Mouse (Mus musculus) embryo, embryonic 11 days (tissue): ENCODE results near the gene Ddx5.
"Not testable (repeated sequence)": the region's sequence is repeated elsewhere in the genome, so short reads cannot be mapped to it uniquely, and the experiment has no call there.

Experiments used
- DNase-seq: peaks from one replicate; pipeline ENCODE4 v3.0.0-alpha.2; 2015

Gene Ddx5

GRCm38 (mm10) chr11:106760511-106760910, 28.5 kb downstream of the Ddx5 start:
- DNase-seq: no peak

- no peak for DNase-seq
Observed at GRCm38 (mm10) chr11:106759028-106759427, 30.0 kb downstream of the Ddx5 start.

GRCm38 (mm10) chr11:106755583-106755982, 33.4 kb downstream of the Ddx5 start:
- DNase-seq: no peak

- no peak for DNase-seq
Observed at GRCm38 (mm10) chr11:106753314-106753713, 35.7 kb downstream of the Ddx5 start.

DNA sequence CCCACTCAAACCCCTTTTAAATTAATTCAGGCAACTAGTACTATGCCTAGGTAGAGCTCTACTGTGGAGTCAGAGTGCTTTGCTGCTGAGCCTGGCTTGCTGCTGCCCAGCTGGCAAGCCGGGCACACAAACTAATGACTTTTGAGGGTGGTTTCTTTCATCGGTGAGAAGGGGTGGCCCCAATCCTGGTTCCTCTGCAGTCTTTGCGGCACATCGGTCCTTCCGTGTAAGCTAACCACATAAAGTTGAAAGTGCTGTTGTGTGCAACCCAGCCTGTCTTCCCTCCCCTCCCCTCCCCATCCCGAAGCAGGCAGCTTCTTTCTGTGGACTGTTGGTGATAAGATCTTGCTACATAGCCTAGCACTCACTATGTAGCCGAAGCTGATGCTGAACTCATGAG, 36.9 kb downstream of the Ddx5 start:
- no peak for DNase-seq

- DNase-seq: no peak
Observed at GRCm38 (mm10) chr11:106751039-106752018, 37.7 kb downstream of the Ddx5 start, which contains the start of gene Milr1. Milr1 (plus strand) TSS chr11:106751226.

DNA sequence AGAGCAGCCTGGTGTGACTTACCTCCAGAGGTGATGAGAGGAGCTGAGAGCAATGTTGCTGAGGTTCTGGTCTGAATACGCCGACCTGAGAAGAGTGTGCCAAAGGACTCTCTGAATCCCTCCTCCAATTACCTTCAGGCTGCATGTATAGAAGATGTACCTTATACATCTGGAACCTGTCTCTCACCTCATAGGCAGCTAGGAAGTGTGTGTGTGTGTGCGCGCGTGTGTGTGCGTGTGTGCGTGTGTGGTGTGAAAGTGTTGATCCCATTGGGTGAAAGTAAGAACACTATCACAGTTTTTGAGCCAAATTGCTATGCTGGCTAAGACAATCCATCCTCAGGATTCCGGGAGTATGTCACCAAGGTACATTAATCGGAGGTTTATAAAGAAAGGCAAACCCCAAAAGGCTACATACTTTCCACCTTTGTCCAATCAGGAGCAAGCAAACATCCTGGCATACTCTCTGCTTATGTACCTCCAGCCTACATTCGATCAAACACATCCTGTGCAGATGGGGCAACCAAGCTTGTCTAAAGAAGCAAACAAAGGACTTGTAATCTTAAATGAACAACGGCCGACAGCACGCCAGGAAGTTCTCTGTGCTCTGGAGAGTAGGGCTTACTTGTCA, 38.7 kb downstream of the Ddx5 start, which contains the start of gene Pecam1:
Gene Pecam1, minus strand, starts transcription at position 508 of the 631 bp plus-strand sequence.
- DNase-seq: no peak

- DNase-seq: not testable (repeated sequence)
Observed at GRCm38 (mm10) chr11:106749557-106750120, 39.3 kb downstream of the Ddx5 start.

- no peak for DNase-seq
Observed at GRCm38 (mm10) chr11:106744949-106745348, 44.0 kb downstream of the Ddx5 start.

DNA sequence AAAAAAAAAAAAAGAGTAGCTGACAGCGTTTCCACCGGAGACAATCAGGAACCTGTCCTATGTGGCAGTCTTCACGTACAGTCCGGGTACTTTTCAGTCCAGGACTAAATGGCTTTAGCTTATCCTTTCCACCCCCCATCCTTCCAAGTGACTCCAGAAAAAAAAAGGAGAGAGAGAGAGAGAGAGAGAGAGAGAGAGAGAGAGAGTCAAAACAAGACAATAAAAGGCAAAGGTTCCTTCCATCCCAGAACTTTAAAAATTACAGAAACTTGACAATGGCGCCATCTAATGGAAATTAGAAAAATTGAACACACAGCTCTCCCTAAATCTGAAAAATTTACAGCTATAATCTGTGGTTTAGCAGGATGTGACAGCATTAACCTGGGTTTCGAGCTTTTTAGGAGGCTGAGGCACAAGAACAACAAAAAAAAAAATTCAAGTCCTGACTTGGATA, 46.6 kb downstream of the Ddx5 start:
- peak; percentile 43 for DNase-seq

DNA sequence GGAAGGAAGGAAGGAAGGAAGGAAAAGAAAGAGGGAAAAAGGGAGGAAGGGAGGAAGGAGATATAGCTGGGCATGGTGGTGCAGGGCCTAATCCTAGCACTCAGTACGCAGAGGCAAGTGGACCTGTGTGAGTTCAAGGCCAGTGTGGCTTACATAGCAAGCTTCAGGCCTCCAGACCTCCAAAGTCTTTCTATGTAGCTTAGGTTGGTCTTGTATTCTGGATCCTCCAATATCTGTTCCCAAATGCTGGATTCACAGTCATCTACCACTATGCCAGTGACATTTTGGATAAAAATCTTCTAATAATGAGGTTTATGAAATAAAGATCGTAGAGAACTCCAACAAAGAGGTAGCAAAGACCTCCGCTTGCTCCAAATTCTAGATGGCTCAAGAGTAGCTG, 47.2 kb downstream of the Ddx5 start:
- no peak for DNase-seq

DNA sequence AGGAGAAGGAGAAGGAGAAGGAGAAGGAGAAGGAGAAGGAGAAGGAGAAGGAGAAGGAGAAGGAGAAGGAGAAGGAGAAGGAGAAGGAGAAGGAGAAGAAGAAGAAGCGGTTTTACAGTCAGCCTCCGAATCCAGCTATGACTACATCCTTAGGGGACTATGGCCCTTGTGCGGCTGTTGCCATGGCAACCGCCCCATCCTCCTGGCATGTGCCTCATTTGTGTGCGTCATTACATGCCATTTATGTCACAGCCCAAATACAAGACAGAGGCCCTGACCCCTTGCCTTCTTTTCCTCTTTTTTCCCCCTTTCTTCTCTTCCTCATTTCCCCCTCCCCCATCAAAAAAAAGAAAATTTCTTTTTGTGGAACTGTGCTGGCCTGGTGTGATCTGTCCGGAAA, 47.8 kb downstream of the Ddx5 start:
- peak; percentile 74 for DNase-seq

GRCm38 (mm10) chr11:106740724-106741123, 48.3 kb downstream of the Ddx5 start:
- DNase-seq: not testable (repeated sequence)

DNA sequence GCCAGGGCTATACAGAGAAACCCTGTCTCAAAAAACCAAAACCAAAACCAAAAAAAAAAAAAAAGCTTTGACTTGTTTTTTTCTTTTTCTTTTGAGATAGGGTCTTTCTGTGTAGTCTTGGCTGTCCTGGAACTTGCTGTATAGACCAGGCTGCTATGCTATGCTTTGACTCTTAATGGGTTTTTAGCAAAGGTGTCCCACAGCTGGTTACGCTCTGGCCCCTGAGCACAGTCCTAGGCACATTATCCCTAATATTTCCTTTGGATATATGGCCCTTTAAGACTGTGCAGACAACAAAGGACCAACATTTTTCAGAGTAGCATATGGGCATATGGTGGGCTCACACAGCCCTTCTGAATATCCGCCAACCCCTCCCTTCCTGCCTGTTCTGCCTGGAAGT, 49.9 kb downstream of the Ddx5 start:
- no peak for DNase-seq

DNA sequence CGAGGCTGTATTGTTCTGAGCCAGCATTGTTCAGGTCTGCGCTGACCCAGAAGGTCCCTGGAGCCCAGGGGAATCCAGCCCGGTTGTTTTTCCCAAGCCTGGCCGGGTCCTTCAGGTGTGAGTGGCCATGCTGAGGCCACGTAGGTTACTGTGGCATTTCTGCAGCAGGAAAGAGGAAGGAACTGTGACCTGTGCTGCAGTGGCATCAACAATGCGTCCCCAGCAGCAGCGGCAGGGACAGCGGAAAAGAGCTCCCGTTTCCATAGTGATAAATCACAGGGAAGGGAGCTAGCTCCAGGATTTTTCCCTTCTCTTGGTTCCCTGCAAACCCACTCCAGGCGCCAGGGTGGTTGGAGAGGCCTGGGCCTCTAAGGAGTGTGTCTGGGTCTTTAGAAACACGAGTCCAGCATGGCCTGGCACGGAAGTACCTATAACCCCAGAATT, 51.8 kb downstream of the Ddx5 start:
- peak; percentile 55 for DNase-seq

DNA sequence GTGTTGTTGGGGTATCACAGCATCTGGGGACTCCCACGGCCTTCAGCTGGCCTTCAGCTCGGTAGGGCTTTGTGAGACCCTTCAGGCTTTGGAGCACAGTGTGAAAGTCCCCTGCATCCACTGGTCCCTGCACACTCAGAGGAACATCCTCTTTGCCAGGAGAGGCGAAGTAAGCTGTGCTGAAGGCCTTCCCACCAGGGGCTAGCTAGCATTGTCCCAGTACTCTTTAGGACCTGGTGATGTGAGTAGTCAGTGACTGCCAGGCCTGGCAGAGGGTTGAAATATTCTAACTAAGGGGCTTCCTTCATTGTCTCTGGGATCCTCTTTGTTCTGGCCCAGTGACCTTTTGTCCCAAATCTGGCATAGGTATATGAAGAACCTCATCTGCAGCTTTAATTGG, 52.4 kb downstream of the Ddx5 start:
- no peak for DNase-seq

DNA sequence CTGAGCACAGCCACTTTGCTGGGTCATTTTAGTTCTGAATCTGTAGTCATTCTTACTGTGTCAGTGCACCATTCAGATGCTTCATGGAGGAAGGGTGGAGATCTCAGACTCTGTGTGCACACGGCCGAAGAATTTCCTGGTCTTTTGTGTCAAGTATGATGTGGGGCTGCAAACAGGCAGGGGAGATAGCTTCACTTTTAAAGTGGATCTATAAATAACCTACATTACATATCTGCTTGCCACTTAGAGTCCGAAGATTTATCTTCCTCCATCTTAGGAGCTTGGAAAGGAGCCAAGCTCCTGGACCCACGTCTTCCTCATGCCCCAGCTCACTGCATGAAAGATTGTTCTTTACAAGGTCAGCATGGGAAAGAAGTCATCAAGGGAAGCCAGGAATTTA, 58.3 kb downstream of the Ddx5 start:
- DNase-seq: no peak
